Mouse (Mus musculus): ENCODE results near the gene Fbxo34. TPM values are rescaled to one million over a fixed set of nuclear protein-coding genes. Genes with fewer than 3 reads are reported as not detected.
A peak's percentile ranks its signal among the peaks of the same experiment; 100 is the strongest.

The Fbxo34 gene
- polyA plus RNA-seq, 1 experiment from 2014 or later: 19.8 TPM

- H3K27ac ChIP-seq: no peak overlapping the region
- 76% methylated on average over 9 of the region's 9 CpGs for WGBS
These were observed 4.7 kb upstream of the Fbxo34 start for GRCm38 (mm10) chr14:47445331-47446095.

GRCm38 (mm10) chr14:47459556-47459955 is 9.3 kb downstream of the Fbxo34 start:
- Histone ChIP-seq H3K4me3 (no peak overlapping the region), H3K36me3 (no peaks in the 10 kb centered on the region), H3K27me3 (ENCODE audit: insufficient read depth, poor library complexity, severe bottlenecking) (no peaks in the 10 kb centered on the region), H3K9me3 (no peaks in the 10 kb centered on the region), H3K27ac (no peak overlapping the region), H3K4me1 (replicated peaks) (no peaks in the 10 kb centered on the region)
- no peak for DNase-seq (ENCODE audit: low spot score)
- WGBS: 82% methylated on average over 4 of the region's 4 CpGs

More at GRCm38 (mm10) chr14:47445331-47446095, 4.7 kb upstream of the Fbxo34 start:
- DNase-seq (ENCODE audit: low spot score): no peak
- no peaks in the 10 kb centered on the region for H3K4me1 ChIP-seq (replicated peaks)
- no peaks in the 10 kb centered on the region for H3K36me3 ChIP-seq
- H3K9me3 ChIP-seq: peaks cover 4% of the 10 kb centered on the region; the same call in 1 of the 2 replicates
- no peaks in the 10 kb centered on the region for H3K27me3 ChIP-seq (ENCODE audit: insufficient read depth, poor library complexity, severe bottlenecking)
- no peak overlapping the region for H3K4me3 ChIP-seq

GRCm38 (mm10) chr14:47461997-47462396 is 11.8 kb downstream of the Fbxo34 start:
- no peak for DNase-seq (ENCODE audit: low spot score)
- H3K27ac ChIP-seq: no peak overlapping the region
- no peaks in the 10 kb centered on the region for H3K9me3 ChIP-seq
- H3K4me1 ChIP-seq (replicated peaks): no peaks in the 10 kb centered on the region
- no peaks in the 10 kb centered on the region for H3K27me3 ChIP-seq (ENCODE audit: insufficient read depth, poor library complexity, severe bottlenecking)
- WGBS: 91% methylated on average over 8 of the region's 8 CpGs
- no peak overlapping the region for H3K4me3 ChIP-seq
- H3K36me3 ChIP-seq: no peaks in the 10 kb centered on the region

- Histone ChIP-seq H3K4me3 (no peak overlapping the region), H3K27ac (no peak overlapping the region), H3K4me1 (replicated peaks) (no peaks in the 10 kb centered on the region), H3K9me3 (no peaks in the 10 kb centered on the region), H3K36me3 (no peaks in the 10 kb centered on the region), H3K27me3 (ENCODE audit: insufficient read depth, poor library complexity, severe bottlenecking) (no peaks in the 10 kb centered on the region)
- DNase-seq (ENCODE audit: low spot score): no peak
- 86% methylated on average over 4 of the region's 4 CpGs for WGBS
These were observed 12.2 kb downstream of the Fbxo34 start for GRCm38 (mm10) chr14:47462453-47462852.

- no peaks in the 10 kb centered on the region for H3K9me3 ChIP-seq
These were observed 12.7 kb downstream of the Fbxo34 start for GRCm38 (mm10) chr14:47462877-47463460.

GRCm38 (mm10) chr14:47464426-47464825 is 14.2 kb downstream of the Fbxo34 start:
- Histone ChIP-seq H3K27ac (no peak overlapping the region), H3K36me3 (no peaks in the 10 kb centered on the region), H3K27me3 (ENCODE audit: insufficient read depth, poor library complexity, severe bottlenecking) (no peaks in the 10 kb centered on the region), H3K4me3 (no peak overlapping the region), H3K9me3 (no peaks in the 10 kb centered on the region), H3K4me1 (replicated peaks) (no peaks in the 10 kb centered on the region)
- no peak for DNase-seq (ENCODE audit: low spot score)
- WGBS: 86% methylated on average over 10 of the region's 10 CpGs

More at GRCm38 (mm10) chr14:47462877-47463460, 12.7 kb downstream of the Fbxo34 start:
- H3K4me3 ChIP-seq: no peak overlapping the region
- no peak overlapping the region for H3K27ac ChIP-seq
- no peak for DNase-seq (ENCODE audit: low spot score)
- H3K36me3 ChIP-seq: no peaks in the 10 kb centered on the region
- H3K4me1 ChIP-seq (replicated peaks): no peaks in the 10 kb centered on the region
- WGBS: 86% methylated on average over 9 of the region's 9 CpGs
- no peaks in the 10 kb centered on the region for H3K27me3 ChIP-seq (ENCODE audit: insufficient read depth, poor library complexity, severe bottlenecking)

GRCm38 (mm10) chr14:47465468-47466175 is 15.4 kb downstream of the Fbxo34 start:
- DNase-seq (ENCODE audit: low spot score): no peak
- Histone ChIP-seq H3K27me3 (ENCODE audit: insufficient read depth, poor library complexity, severe bottlenecking) (no peaks in the 10 kb centered on the region), H3K9me3 (no peaks in the 10 kb centered on the region), H3K36me3 (no peaks in the 10 kb centered on the region), H3K4me1 (replicated peaks) (no peaks in the 10 kb centered on the region), H3K4me3 (no peak overlapping the region), H3K27ac (no peak overlapping the region)
- WGBS: 60% methylated on average over 7 of the region's 7 CpGs

GRCm38 (mm10) chr14:47472359-47472742 is 22.1 kb downstream of the Fbxo34 start:
- H3K4me1 ChIP-seq (replicated peaks): peaks cover 17% of the 10 kb centered on the region
- H3K36me3 ChIP-seq: peaks cover 8% of the 10 kb centered on the region; the same call in 1 of the 2 replicates
- H3K27me3 ChIP-seq (ENCODE audit: insufficient read depth, poor library complexity, severe bottlenecking): no peaks in the 10 kb centered on the region
- peak; percentile 94 for DNase-seq (ENCODE audit: low spot score)
- under 1% methylated on average over 40 of the region's 40 CpGs for WGBS
- peak overlapping the region; percentile 96 for H3K27ac ChIP-seq
- H3K4me3 ChIP-seq: peak overlapping the region; percentile 99
- H3K9me3 ChIP-seq: no peaks in the 10 kb centered on the region

GRCm38 (mm10) chr14:47472743-47473546 is 22.7 kb downstream of the Fbxo34 start:
- peak; percentile 67 for DNase-seq (ENCODE audit: low spot score)
- H3K4me1 ChIP-seq (replicated peaks): peaks cover 17% of the 10 kb centered on the region
- no peaks in the 10 kb centered on the region for H3K27me3 ChIP-seq (ENCODE audit: insufficient read depth, poor library complexity, severe bottlenecking)
- peak overlapping the region; percentile 96 for H3K27ac ChIP-seq
- H3K9me3 ChIP-seq: no peaks in the 10 kb centered on the region
- H3K36me3 ChIP-seq: peaks cover 8% of the 10 kb centered on the region; the same call in 1 of the 2 replicates
- peak overlapping the region; percentile 99 for H3K4me3 ChIP-seq
- WGBS: 3% methylated on average over 69 of the region's 69 CpGs

GRCm38 (mm10) chr14:47473891-47474290 is 23.7 kb downstream of the Fbxo34 start:
- H3K27ac ChIP-seq: no peak overlapping the region
- peaks cover 17% of the 10 kb centered on the region for H3K4me1 ChIP-seq (replicated peaks)
- H3K4me3 ChIP-seq: peak overlapping the region; percentile 99; the same call in 1 of the 2 replicates
- peaks cover 8% of the 10 kb centered on the region; the same call in 1 of the 2 replicates for H3K36me3 ChIP-seq
- DNase-seq (ENCODE audit: low spot score): no peak
- H3K9me3 ChIP-seq: no peaks in the 10 kb centered on the region
- 87% methylated on average over 9 of the region's 9 CpGs for WGBS
- no peaks in the 10 kb centered on the region for H3K27me3 ChIP-seq (ENCODE audit: insufficient read depth, poor library complexity, severe bottlenecking)

GRCm38 (mm10) chr14:47474571-47475254 is 24.5 kb downstream of the Fbxo34 start:
- WGBS: 94% methylated on average over 8 of the region's 8 CpGs
- Histone ChIP-seq H3K36me3 (peaks cover 8% of the 10 kb centered on the region; the same call in 1 of the 2 replicates), H3K9me3 (no peaks in the 10 kb centered on the region), H3K4me1 (replicated peaks) (peaks cover 17% of the 10 kb centered on the region), H3K4me3 (peak overlapping the region; percentile 99; the same call in 1 of the 2 replicates), H3K27ac (no peak overlapping the region), H3K27me3 (ENCODE audit: insufficient read depth, poor library complexity, severe bottlenecking) (no peaks in the 10 kb centered on the region)
- no peak for DNase-seq (ENCODE audit: low spot score)

- H3K4me1 ChIP-seq (replicated peaks): peaks cover 17% of the 10 kb centered on the region
- no peaks in the 10 kb centered on the region for H3K27me3 ChIP-seq (ENCODE audit: insufficient read depth, poor library complexity, severe bottlenecking)
- no peak overlapping the region for H3K27ac ChIP-seq
- DNase-seq (ENCODE audit: low spot score): no peak
- no peak overlapping the region for H3K4me3 ChIP-seq
- WGBS: 90% methylated on average over 4 of the region's 4 CpGs
- peaks cover 8% of the 10 kb centered on the region; the same call in 1 of the 2 replicates for H3K36me3 ChIP-seq
- no peaks in the 10 kb centered on the region for H3K9me3 ChIP-seq
These were observed 26.0 kb downstream of the Fbxo34 start for GRCm38 (mm10) chr14:47476266-47476665.

All from hindbrain, embryonic 10.5 days (tissue).